Mouse (Mus musculus): ENCODE results near the gene Col5a2.

- TF ChIP-seq MYC (IDR thresholded peaks at IDR 0.05; ENCODE audit: low read depth, low read length) (no peak), ZC3H11A (IDR thresholded peaks at IDR 0.05; ENCODE audit: low read depth, low read length) (no peak), CTCF (IDR thresholded peaks at IDR 0.05 in 2 of 3, conservative IDR thresholded peaks at IDR 0.05 in 1 of 3; ENCODE audit: control insufficient read depth in 1 of 3, insufficient read depth in 1 of 3, low read depth in 2 of 3, low read length in 3 of 3, poor library complexity in 1 of 3, severe bottlenecking in 1 of 3) (no peak), MAZ (IDR thresholded peaks at IDR 0.05; ENCODE audit: low read depth, low read length) (no peak), POLR2AphosphoS2 (IDR thresholded peaks at IDR 0.05; ENCODE audit: low read length) (no peak), POLR2A (IDR thresholded peaks at IDR 0.05; ENCODE audit: control insufficient read depth in 1 of 2, insufficient read depth in 1 of 2, low read depth in 1 of 2, low read length in 2 of 2, poor library complexity in 1 of 2) (no peak), USF1 (IDR thresholded peaks at IDR 0.05; ENCODE audit: low read depth, low read length) (no peak), GATA1 (IDR thresholded peaks at IDR 0.05; ENCODE audit: low read depth, low read length) (no peak), RCOR1 (IDR thresholded peaks at IDR 0.05; ENCODE audit: low read depth, low read length) (no peak), E2F4 (IDR thresholded peaks at IDR 0.05; ENCODE audit: borderline replicate concordance, low read depth, low read length) (no peak), MEF2A (IDR thresholded peaks at IDR 0.05; ENCODE audit: extremely low read depth, insufficient replicate concordance, low read depth, low read length, poor library complexity, severe bottlenecking) (no peak)
These were observed 38.1 kb upstream of the Col5a2 start for GRCm38 (mm10) chr1:45541161-45541560.

Measured in MEL (cell line).